Mouse (Mus musculus): ENCODE data around the gene Nuak1.

- no peak for TF ChIP-seq CTCF (conservative IDR thresholded peaks at IDR 0.05; ENCODE audit: low read length)
- no peak for TF ChIP-seq POU5F1 (IDR thresholded peaks at IDR 0.05; ENCODE audit: borderline replicate concordance, low read length)
These were observed 16.4 kb upstream of the Nuak1 start for GRCm38 (mm10) chr10:84456632-84457320.

All from E14TG2a.4 (cell line).